Mouse (Mus musculus) cerebellum, adult (tissue): ENCODE results near the gene Enpp4.

ENCODE experiments used
- ATAC-seq: cut with Nextera tagmentation; 2 replicates; pipeline ENCODE4 v1.9.2; 2017; ENCODE audit warnings: mild to moderate bottlenecking, moderate library complexity, mixed read lengths; ENCODE audit not compliant: insufficient number of reproducible peaks, low FRiP score, low TSS enrichment

Enpp4 gene

GRCm38 (mm10) chr17:44100486-44100885, 5.1 kb downstream of the Enpp4 start:
- ATAC-seq: no peak

- no peak for ATAC-seq
Measured at GRCm38 (mm10) chr17:44091512-44091911, 14.1 kb downstream of the Enpp4 start.

- ATAC-seq: no peak
Measured at GRCm38 (mm10) chr17:44090916-44091315, 14.7 kb downstream of the Enpp4 start.

GRCm38 (mm10) chr17:44088226-44088625, 17.4 kb downstream of the Enpp4 start:
- no peak for ATAC-seq

GRCm38 (mm10) chr17:44083156-44083555, 22.5 kb downstream of the Enpp4 start:
- no peak for ATAC-seq

- ATAC-seq: peak; percentile 99
Measured at GRCm38 (mm10) chr17:44078631-44079350, 26.8 kb downstream of the Enpp4 start, which contains the start of gene Enpp5. Gene Enpp5, plus strand, starts transcription at chr17:44078813.

GRCm38 (mm10) chr17:44077843-44078160, 27.8 kb downstream of the Enpp4 start:
- no peak for ATAC-seq

- ATAC-seq: no peak
Measured at GRCm38 (mm10) chr17:44077146-44077842, 28.3 kb downstream of the Enpp4 start.

- no peak for ATAC-seq
Measured at GRCm38 (mm10) chr17:44076051-44076680, 29.4 kb downstream of the Enpp4 start.

GRCm38 (mm10) chr17:44075601-44076000, 30.0 kb downstream of the Enpp4 start:
- no peak for ATAC-seq

GRCm38 (mm10) chr17:44071680-44072079, 33.9 kb downstream of the Enpp4 start:
- no peak for ATAC-seq

GRCm38 (mm10) chr17:44068876-44069275, 36.7 kb downstream of the Enpp4 start:
- ATAC-seq: no peak

- no peak for ATAC-seq
Measured at GRCm38 (mm10) chr17:44061289-44061890, 44.2 kb downstream of the Enpp4 start.

GRCm38 (mm10) chr17:44060781-44061180, 44.8 kb downstream of the Enpp4 start:
- ATAC-seq: no peak

- ATAC-seq: no peak
Measured at GRCm38 (mm10) chr17:44058145-44058544, 47.5 kb downstream of the Enpp4 start.

GRCm38 (mm10) chr17:44057123-44057522, 48.5 kb downstream of the Enpp4 start:
- no peak for ATAC-seq

- ATAC-seq: no peak
Measured at GRCm38 (mm10) chr17:44053427-44053826, 52.2 kb downstream of the Enpp4 start.
